Mouse (Mus musculus): Measurements from ENCODE around the gene Epb41l1. TPM values are rescaled to one million over a fixed set of nuclear protein-coding genes. Genes with fewer than 3 reads are reported as not detected.
"Not testable (repeated sequence)": the region's sequence is repeated elsewhere in the genome, so short reads cannot be mapped to it uniquely, and the experiment has no call there.

The Epb41l1 gene
- polyA plus RNA-seq, 1 experiment from 2014 or later, result 1.0 TPM

GRCm38 (mm10) chr2:156406987-156407386, 13.7 kb upstream of the Epb41l1 start:
- Histone ChIP-seq H3K9ac (no peak overlapping the region), H3K9me3 (replicated peaks) (no peaks in the 10 kb centered on the region), H3K4me3 (no peak overlapping the region), H3K36me3 (no peaks in the 10 kb centered on the region), H3K27me3 (replicated peaks) (peaks cover 15% of the 10 kb centered on the region), H3K4me2 (no peak overlapping the region), H3K4me1 (no peaks in the 10 kb centered on the region), H3K27ac (no peak overlapping the region)
- WGBS (ENCODE audit: insufficient replicate concordance), result 40% methylated on average over 3 of the region's 3 CpGs
- no peak for ATAC-seq

- Histone ChIP-seq H3K27me3 (replicated peaks) (peaks cover 14% of the 10 kb centered on the region), H3K27ac (no peak overlapping the region), H3K9ac (no peak overlapping the region), H3K4me1 (no peaks in the 10 kb centered on the region), H3K4me2 (no peak overlapping the region), H3K4me3 (no peak overlapping the region), H3K36me3 (no peaks in the 10 kb centered on the region), H3K9me3 (replicated peaks) (no peaks in the 10 kb centered on the region)
- 55% methylated on average over 8 of the region's 8 CpGs for WGBS (ENCODE audit: insufficient replicate concordance)
- no peak for ATAC-seq
These were observed 12.5 kb upstream of the Epb41l1 start for GRCm38 (mm10) chr2:156408168-156408567.

DNA sequence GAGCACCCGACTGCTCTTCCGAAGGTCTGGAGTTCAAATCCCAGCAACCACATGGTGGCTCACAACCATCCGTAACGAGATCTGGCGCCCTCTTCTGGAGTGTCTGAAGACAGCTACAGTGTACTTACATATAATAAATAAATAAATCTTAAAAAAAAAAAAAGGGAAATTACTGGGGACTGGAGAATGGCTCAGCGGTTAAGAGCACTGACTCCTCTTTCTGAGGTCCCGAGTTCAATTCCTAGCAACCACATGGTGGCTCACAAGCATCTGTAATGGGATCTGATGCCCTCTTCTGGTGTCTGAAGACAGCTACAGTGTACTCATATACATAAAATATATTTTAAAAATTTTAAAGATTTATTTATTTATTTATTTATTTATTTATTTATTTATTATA, 9.4 kb upstream of the Epb41l1 start:
- not testable (repeated sequence) for H3K4me1 ChIP-seq; H3K9ac ChIP-seq; ATAC-seq; H3K27ac ChIP-seq; H3K4me2 ChIP-seq; H3K9me3 ChIP-seq (replicated peaks); H3K36me3 ChIP-seq; H3K4me3 ChIP-seq
- WGBS (ENCODE audit: insufficient replicate concordance), result 57% methylated on average over 7 of the region's 7 CpGs
- H3K27me3 ChIP-seq (replicated peaks), result peaks cover 15% of the 10 kb centered on the region

DNA sequence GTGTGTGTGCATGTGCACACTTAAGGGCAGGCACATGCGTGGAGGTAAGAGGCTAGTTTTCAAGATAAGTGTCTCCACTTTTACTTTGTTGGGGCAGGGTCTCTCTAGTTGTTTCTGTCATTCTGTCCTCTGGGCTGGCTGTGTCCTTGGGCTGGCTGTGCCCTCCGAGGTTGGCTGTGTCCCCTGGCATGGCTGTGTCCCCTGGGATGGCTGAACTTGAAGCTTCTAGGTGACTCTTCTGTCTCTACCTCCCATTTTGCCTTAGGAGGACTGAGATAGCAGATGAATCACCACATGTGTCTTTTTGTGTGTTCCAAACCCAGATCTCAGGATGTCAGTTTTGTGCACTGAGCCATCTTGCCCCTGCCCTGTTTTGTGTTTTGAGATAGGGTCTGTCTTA, 5.7 kb upstream of the Epb41l1 start:
- Histone ChIP-seq H3K36me3 (no peaks in the 10 kb centered on the region), H3K4me1 (no peaks in the 10 kb centered on the region), H3K4me2 (no peak overlapping the region), H3K27me3 (replicated peaks) (peaks cover 37% of the 10 kb centered on the region), H3K9me3 (replicated peaks) (no peaks in the 10 kb centered on the region), H3K9ac (no peak overlapping the region), H3K27ac (no peak overlapping the region), H3K4me3 (no peak overlapping the region)
- 42% methylated on average over 2 of the region's 2 CpGs for WGBS (ENCODE audit: insufficient replicate concordance)
- no peak for ATAC-seq

- Histone ChIP-seq H3K27ac (no peak overlapping the region), H3K4me1 (peaks cover 5% of the 10 kb centered on the region), H3K27me3 (replicated peaks) (peaks cover 44% of the 10 kb centered on the region), H3K36me3 (no peaks in the 10 kb centered on the region), H3K9me3 (replicated peaks) (no peaks in the 10 kb centered on the region), H3K4me2 (no peak overlapping the region), H3K9ac (no peak overlapping the region), H3K4me3 (no peak overlapping the region)
- ATAC-seq, result no peak
- 41% methylated on average over 5 of the region's 5 CpGs for WGBS (ENCODE audit: insufficient replicate concordance)
These were observed 5.0 kb upstream of the Epb41l1 start for GRCm38 (mm10) chr2:156415674-156416073.

- no peak overlapping the region for H3K27ac ChIP-seq
- ATAC-seq, result no peak
- 8% methylated on average over 1 of the region's 1 CpGs for WGBS (ENCODE audit: insufficient replicate concordance)
These were observed 3.5 kb upstream of the Epb41l1 start for GRCm38 (mm10) chr2:156417194-156417593.

GRCm38 (mm10) chr2:156418467-156418866, 2.2 kb upstream of the Epb41l1 start:
- Histone ChIP-seq H3K9ac (no peak overlapping the region), H3K9me3 (replicated peaks) (no peaks in the 10 kb centered on the region), H3K36me3 (no peaks in the 10 kb centered on the region), H3K4me3 (no peak overlapping the region), H3K27ac (no peak overlapping the region), H3K4me2 (no peak overlapping the region), H3K27me3 (replicated peaks) (peaks cover 72% of the 10 kb centered on the region), H3K4me1 (peaks cover 18% of the 10 kb centered on the region)
- WGBS (ENCODE audit: insufficient replicate concordance), result 52% methylated on average over 5 of the region's 5 CpGs
- no peak for ATAC-seq

More at GRCm38 (mm10) chr2:156417194-156417593, 3.5 kb upstream of the Epb41l1 start:
- H3K36me3 ChIP-seq, result no peaks in the 10 kb centered on the region
- no peak overlapping the region for H3K9ac ChIP-seq
- H3K4me3 ChIP-seq, result no peak overlapping the region
- peaks cover 18% of the 10 kb centered on the region for H3K4me1 ChIP-seq
- no peaks in the 10 kb centered on the region for H3K9me3 ChIP-seq (replicated peaks)
- H3K27me3 ChIP-seq (replicated peaks), result peaks cover 59% of the 10 kb centered on the region
- no peak overlapping the region for H3K4me2 ChIP-seq

GRCm38 (mm10) chr2:156420327-156420693, 399 bp upstream of the Epb41l1 start:
- H3K4me1 ChIP-seq, result peaks cover 18% of the 10 kb centered on the region
- H3K4me3 ChIP-seq, result peak overlapping the region; percentile 52
- H3K4me2 ChIP-seq, result peak overlapping the region; percentile 75
- H3K9me3 ChIP-seq (replicated peaks), result no peaks in the 10 kb centered on the region
- H3K9ac ChIP-seq, result no peak overlapping the region
- no peak overlapping the region for H3K27ac ChIP-seq
- WGBS (ENCODE audit: insufficient replicate concordance), result 21% methylated on average over 14 of the region's 14 CpGs
- ATAC-seq, result 0 out of 2 replicates have a peak, but pooled peaks have one; percentile 18
- peaks cover 91% of the 10 kb centered on the region for H3K27me3 ChIP-seq (replicated peaks)
- no peaks in the 10 kb centered on the region for H3K36me3 ChIP-seq

DNA sequence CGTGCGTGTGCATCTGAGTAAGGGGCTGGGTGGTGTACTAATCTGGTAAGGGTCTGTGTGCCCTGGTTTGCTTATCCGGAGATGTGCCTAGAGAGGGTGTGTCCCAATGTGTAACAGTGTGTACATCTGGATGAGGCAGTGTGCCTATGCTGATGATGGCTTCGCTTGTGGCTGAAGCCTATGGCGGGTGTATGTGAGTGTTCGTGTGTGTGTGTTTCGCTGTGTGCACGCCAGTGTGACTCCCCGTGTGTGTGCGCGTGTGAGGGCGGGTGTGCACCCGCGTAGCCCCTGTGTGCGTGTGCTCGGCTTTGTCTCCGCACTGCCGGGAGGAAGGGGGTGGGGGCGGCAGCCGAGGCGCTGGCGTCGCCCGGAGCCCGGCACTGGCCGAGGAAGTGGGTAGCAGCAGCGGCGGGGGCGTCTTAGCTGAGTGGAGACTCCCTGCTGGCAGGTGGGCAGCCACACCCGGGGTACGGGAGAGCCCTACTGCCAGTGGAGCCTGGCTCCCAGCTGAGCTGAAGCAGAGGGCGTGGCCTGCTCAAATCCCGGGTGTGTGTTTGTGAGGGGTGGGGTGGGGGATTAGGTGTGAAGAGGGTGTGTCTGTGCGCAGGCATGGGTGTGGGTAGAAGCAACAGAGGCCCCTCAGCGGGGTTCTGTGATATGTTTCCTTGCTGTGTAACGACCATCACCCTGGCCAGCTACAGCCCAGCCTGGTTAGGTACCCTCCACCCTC, 837 bp downstream of the Epb41l1 start:
- ATAC-seq, result peak; percentile 28; the same call in 1 of the 2 replicates
- Histone ChIP-seq H3K4me1 (peaks cover 18% of the 10 kb centered on the region), H3K4me3 (peak overlapping the region; percentile 52), H3K4me2 (peak overlapping the region; percentile 75), H3K9ac (no peak overlapping the region), H3K27me3 (replicated peaks) (peaks cover 98% of the 10 kb centered on the region), H3K9me3 (replicated peaks) (no peaks in the 10 kb centered on the region), H3K27ac (no peak overlapping the region), H3K36me3 (no peaks in the 10 kb centered on the region)
- WGBS (ENCODE audit: insufficient replicate concordance), result 2% methylated on average over 36 of the region's 36 CpGs

DNA sequence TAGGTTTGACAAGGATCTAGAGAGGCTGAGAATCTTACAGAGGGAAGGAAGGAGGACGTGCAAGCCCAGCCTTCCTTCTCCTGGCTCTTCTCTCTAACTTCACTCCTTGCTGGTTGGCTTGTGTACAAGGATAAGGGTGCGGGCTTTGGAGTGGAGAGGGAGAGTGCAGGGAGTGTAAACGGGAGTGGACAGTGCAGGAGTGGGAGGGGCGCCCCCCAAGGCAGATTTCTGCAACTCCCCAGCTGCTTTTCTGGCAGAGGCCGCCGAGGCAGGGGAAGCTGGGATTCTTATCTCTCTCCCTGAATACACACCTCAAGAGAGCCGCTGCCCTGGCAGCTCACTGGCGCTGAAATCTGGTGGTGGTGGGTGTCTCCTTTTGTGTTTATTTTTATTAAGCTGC, 1.9 kb downstream of the Epb41l1 start:
- H3K4me1 ChIP-seq, result peaks cover 18% of the 10 kb centered on the region
- no peak overlapping the region for H3K4me2 ChIP-seq
- ATAC-seq, result no peak
- H3K27me3 ChIP-seq (replicated peaks), result peaks cover 99% of the 10 kb centered on the region
- no peak overlapping the region for H3K4me3 ChIP-seq
- H3K9me3 ChIP-seq (replicated peaks), result no peaks in the 10 kb centered on the region
- WGBS (ENCODE audit: insufficient replicate concordance), result 5% methylated on average over 8 of the region's 8 CpGs
- H3K36me3 ChIP-seq, result no peaks in the 10 kb centered on the region
- no peak overlapping the region for H3K9ac ChIP-seq
- no peak overlapping the region for H3K27ac ChIP-seq

GRCm38 (mm10) chr2:156423672-156424071, 3.0 kb downstream of the Epb41l1 start:
- H3K36me3 ChIP-seq, result no peaks in the 10 kb centered on the region
- H3K27ac ChIP-seq, result no peak overlapping the region
- no peak for ATAC-seq
- H3K4me2 ChIP-seq, result no peak overlapping the region
- no peak overlapping the region for H3K4me3 ChIP-seq
- H3K9me3 ChIP-seq (replicated peaks), result no peaks in the 10 kb centered on the region
- H3K27me3 ChIP-seq (replicated peaks), result peaks cover 88% of the 10 kb centered on the region
- WGBS (ENCODE audit: insufficient replicate concordance), result 52% methylated on average over 4 of the region's 4 CpGs
- no peak overlapping the region for H3K9ac ChIP-seq
- peaks cover 18% of the 10 kb centered on the region for H3K4me1 ChIP-seq

DNA sequence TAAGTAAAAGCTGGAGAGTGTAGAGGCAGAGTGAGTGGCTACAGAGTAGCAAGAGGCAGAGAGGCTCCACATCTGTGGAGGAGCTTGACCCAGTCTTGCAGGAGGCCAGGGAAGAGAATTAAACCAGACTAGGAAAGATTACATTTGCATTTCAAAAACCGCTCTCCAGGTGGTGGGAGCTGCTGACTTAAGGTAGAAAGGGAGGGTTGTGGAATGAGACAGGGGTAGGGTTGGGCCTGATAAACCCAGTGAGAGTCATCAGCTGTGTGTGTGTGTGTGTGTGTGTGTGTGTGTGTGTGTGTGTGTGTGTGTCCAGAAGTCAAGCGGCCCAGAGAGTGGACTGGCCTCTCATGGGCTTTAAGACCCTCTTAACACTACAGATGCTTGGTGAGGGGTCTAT, 4.9 kb downstream of the Epb41l1 start:
- H3K4me2 ChIP-seq, result no peak overlapping the region
- H3K36me3 ChIP-seq, result no peaks in the 10 kb centered on the region
- WGBS (ENCODE audit: insufficient replicate concordance), result 35% methylated on average over 2 of the region's 2 CpGs

DNA sequence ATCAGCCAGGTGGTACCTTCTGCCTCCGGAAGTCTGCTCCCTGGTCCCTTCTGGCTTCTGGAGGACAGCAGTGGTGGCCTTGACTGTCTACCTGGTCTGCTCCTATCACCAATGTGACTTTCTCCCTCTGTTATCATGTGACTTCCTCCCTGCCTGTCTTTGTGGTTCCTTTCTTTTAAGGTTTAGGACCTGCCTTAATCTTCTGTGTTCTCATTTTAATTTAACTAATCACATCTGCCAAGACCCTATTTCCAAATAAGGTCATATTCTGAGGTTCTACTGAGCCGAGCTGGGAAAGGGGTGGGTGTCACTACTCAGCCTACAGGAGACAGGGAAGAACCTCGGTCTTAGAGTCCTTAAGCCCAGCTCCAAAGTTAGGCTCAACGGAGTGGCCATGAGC, 5.4 kb downstream of the Epb41l1 start:
- no peak for ATAC-seq
- Histone ChIP-seq H3K9me3 (replicated peaks) (no peaks in the 10 kb centered on the region), H3K4me1 (peaks cover 8% of the 10 kb centered on the region), H3K4me3 (no peak overlapping the region), H3K27ac (no peak overlapping the region), H3K36me3 (no peaks in the 10 kb centered on the region), H3K27me3 (replicated peaks) (peaks cover 66% of the 10 kb centered on the region), H3K4me2 (no peak overlapping the region), H3K9ac (no peak overlapping the region)
- 40% methylated on average over 4 of the region's 4 CpGs for WGBS (ENCODE audit: insufficient replicate concordance)

More for the DNA sequence above, 4.9 kb downstream of the Epb41l1 start:
- Histone ChIP-seq H3K9me3 (replicated peaks) (no peaks in the 10 kb centered on the region), H3K27ac (no peak overlapping the region), H3K27me3 (replicated peaks) (peaks cover 71% of the 10 kb centered on the region), H3K4me1 (peaks cover 13% of the 10 kb centered on the region), H3K4me3 (no peak overlapping the region), H3K9ac (no peak overlapping the region)
- ATAC-seq, result no peak
